Mouse (Mus musculus): ENCODE measurements at regions not wholly inside any gene's neighbourhood (a gene's known extent, or its start where the extent isn't known, plus 50 kb on each side); places are given as distances from the start of the nearest gene placed in this dataset.

GRCm38 (mm10) chr19:27694478-27694877 lies 264.9 kb upstream of the Pum3 start:
- POLR2A ChIA-PET = no interaction called here
- CTCF ChIA-PET = interaction anchor here in 3 of 4 experiments (0.5 to 1.4 kb wide), 3 partner anchors 11 to 264 kb away, joined by 3 to 8 read pairs (median 3); no protein-coding TSS in a partner anchor

DNA sequence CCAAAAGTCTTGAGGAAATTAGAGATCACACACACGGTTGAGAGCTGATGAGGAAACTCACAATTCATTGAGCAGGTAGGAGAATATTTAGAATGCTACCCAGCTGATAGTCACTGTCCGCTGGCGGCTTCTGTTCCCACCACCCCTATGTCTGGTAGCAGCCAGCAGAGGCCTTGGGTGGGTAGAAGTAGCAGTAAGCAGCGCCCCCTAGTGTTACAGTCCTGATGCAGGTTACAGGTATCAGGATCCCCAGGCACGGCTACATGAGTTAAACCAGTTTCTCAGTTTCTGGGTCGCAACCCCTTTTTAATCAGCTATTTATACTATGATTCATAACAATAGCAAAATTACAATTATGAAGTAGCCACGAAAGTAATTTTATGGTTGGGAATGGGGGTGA lies 264.1 kb upstream of the Pum3 start:
- POLR2A ChIA-PET = no interaction called here
- CTCF ChIA-PET = interaction anchor here (0.6 to 1.4 kb wide), 5 partner anchors 10 to 438 kb away, joined by 3 to 4 read pairs (median 3); no protein-coding TSS in a partner anchor

DNA sequence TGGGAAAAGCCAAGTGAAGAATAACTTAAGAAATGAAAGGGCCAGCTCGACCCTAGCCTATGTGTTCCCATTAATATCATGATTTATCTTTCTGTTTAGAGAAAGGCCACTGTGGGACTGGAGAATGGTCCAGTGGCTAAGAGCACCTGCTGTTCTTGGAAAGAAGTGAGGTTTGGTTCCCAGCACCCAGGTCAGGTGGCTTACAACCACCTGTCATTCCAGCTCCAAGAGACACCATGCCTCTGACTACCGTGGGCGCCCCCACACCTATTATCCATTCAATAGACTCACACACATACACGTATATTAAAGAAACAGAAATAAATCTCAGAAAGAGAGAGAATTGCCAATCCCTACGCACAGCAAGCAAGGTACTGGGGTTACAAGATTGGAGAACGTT lies 263.3 kb upstream of the Pum3 start:
- POLR2A ChIA-PET = no interaction called here
- CTCF ChIA-PET = interaction anchor here in 1 of 4 experiments (0.6 kb wide), 1 partner anchor 439 kb away, joined by 3 read pairs; no protein-coding TSS in a partner anchor

DNA sequence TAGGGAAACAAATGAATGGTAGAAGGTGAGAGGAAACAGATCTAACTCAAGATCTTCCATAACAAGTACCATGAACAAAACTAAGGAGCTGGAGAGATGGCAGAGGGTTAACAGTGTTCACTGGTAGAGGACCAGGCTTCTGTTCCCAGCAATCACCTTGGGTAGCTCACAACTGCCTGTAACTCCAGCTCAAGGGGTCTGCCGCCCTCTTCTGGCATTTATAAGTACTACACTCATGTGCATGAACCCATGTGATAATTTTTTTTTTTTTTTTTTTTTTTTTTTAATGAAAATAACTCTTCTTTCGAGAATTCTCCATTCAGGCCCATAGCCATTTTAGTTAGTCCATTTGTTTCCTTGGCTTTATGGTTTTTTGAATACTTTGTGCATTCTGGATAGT lies 253.8 kb upstream of the Pum3 start:
- POLR2A ChIA-PET = interaction anchor here in 2 of 4 experiments (0.6 to 0.7 kb wide), 3 partner anchors 45 to 1734 kb away, joined by 3 to 5 read pairs (median 4); no protein-coding TSS in a partner anchor
- CTCF ChIA-PET = interaction anchor here (0.6 to 1.0 kb wide), 18 partner anchors 9 to 748 kb away, joined by 3 to 11 read pairs (median 4); no protein-coding TSS in a partner anchor

GRCm38 (mm10) chr19:27679427-27679826 lies 249.8 kb upstream of the Pum3 start:
- ChIA-PET CTCF (no interaction called here), POLR2A (interaction anchor here in 1 of 4 experiments (1.3 kb wide), 1 partner anchor 217 kb away, joined by 4 read pairs; no protein-coding TSS in a partner anchor)

DNA sequence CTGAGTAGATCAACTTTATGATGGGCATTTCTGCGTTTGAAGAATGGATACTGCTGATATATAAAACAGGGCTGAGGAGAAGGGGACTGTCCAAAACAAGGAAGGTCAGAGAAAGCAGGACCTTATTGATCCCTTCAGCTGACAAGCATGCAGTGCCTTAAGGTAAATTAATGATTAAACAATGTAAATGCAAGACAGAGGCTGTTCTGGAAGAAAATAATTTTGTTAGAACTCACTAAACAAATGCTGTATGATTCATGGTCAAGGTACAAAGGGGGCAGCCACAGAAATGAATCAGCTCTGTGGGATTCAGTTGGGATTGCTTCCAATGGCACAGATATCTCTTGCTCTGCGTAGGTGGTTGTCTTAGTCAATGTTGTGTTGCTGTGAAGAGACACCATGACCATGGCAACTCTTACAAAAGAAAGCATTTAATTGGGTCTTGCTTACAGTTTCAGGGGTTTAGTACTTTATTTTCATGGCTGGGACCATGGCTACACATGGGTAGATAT lies 243.1 kb upstream of the Pum3 start:
- CTCF ChIA-PET = interaction anchor here in 2 of 4 experiments (0.6 to 0.8 kb wide), 2 partner anchors 66 to 377 kb away, joined by 3 to 4 read pairs; no protein-coding TSS in a partner anchor
- POLR2A ChIA-PET = no interaction called here

GRCm38 (mm10) chr19:27663296-27663695 lies 233.7 kb upstream of the Pum3 start:
- ChIA-PET POLR2A (no interaction called here), CTCF (no interaction called here)

DNA sequence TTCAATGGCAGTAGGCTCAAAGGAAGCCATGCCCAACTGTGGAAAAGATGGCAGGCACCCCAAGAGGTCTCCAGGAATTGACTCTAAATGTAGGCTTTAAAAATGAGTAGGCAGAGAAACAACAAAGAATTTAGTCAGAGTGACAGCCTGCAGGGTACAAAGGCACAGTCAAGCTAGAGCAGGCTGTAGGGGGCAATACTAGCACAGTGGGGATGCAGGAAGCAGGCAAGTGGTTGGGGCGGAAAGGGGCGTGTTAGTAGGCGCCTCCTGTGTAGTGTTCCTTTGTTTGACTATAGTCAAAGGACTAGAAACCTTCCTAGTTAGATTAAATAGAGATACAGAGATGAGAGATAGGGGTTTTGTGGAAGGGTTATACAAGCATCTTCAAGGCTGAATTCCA lies 211.4 kb upstream of the Pum3 start:
- POLR2A ChIA-PET = interaction anchor here in 1 of 4 experiments (0.6 kb wide), 1 partner anchor 141 kb away, joined by 3 read pairs; no protein-coding TSS in a partner anchor
- CTCF ChIA-PET = no interaction called here

- CTCF ChIA-PET = interaction anchor here in 1 of 4 experiments (0.6 kb wide), 1 partner anchor 458 kb away, joined by 3 read pairs; no protein-coding TSS in a partner anchor
- POLR2A ChIA-PET = no interaction called here
Measured at GRCm38 (mm10) chr19:27633105-27633504, 203.5 kb upstream of the Pum3 start.

DNA sequence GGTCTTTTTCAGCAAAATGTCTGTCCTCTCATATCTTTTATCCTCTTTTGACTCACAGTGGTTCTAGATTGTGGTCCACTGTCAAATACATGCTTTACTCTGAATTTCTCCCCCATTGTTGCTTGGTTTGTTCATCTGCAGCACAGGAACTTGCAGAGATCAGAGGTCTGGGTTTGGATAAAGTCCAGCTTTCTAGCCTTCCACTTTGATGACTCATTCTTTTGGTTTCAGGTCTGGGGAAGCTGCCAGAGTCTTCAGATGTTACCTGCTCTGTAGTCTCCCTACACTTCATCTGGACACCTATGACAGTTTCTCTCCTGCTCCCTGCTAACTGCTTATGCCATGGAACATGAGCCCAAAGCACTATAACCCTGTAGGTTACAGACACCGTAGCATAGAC lies 198.0 kb upstream of the Pum3 start:
- ChIA-PET POLR2A (no interaction called here), CTCF (no interaction called here)

- CTCF ChIA-PET = no interaction called here
- POLR2A ChIA-PET = no interaction called here
Measured at GRCm38 (mm10) chr19:27617522-27617921, 187.9 kb upstream of the Pum3 start.

DNA sequence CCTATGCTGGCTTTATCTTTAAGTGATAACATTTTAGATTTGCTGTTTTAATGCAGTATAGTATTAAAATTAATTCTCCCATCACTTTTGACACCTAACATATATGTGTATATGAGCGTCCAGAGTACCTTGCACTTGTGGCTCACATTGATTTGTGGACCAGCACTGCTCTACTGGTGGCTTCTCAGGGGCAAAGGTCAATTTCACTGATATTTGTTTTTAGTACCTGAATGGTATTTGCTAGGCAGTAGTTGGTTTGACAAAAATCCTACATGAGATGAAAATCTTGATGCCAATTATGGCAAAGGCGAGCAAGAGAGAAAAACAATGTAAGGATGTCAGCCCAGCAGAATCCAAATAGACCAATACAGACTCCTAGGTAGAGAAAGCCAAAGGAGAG lies 177.3 kb upstream of the Pum3 start:
- CTCF ChIA-PET = interaction anchor here in 1 of 4 experiments (0.5 kb wide), 1 partner anchor 66 kb away, joined by 4 read pairs; no protein-coding TSS in a partner anchor
- POLR2A ChIA-PET = no interaction called here

DNA sequence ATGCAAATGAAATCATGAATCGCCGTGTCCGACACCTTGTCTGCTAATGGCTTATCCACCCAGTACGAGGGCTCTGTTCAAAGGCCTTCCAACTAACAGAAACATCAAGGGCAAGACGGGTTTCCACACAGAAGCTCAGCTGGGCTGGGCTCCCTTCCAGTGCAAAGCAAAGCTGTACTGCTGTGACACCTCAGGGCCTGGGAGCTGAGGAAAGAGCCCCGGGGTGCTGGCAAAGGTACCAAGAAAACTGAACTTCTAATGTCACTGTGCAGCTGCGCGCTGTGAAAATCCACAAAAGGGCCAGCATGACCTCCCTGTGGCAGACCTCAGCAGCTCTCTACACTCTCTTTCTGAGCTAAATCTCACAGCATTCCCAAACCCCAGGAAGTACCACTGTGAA lies 173.7 kb upstream of the Pum3 start:
- POLR2A ChIA-PET = no interaction called here
- CTCF ChIA-PET = no interaction called here

DNA sequence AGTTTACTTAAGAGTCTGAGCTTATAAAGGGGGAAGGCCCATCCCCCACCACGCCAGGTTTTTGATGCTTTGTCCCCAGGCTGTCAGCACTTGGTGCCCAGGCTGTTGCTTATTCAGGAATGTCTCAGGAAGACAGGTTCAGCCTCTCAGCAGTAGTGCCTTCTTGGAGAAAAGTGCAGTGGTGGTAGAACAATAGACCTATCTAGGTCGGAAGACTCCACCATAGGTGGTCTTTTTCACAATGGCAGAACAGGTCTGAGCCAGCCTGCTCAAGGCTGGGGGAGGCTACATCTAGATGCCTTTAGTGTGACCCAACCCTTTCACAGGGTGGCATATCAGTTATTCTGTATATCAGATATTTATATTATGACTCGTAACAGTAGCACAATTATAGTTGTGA lies 171.9 kb upstream of the Pum3 start:
- ChIA-PET POLR2A (interaction anchor here in 1 of 4 experiments (1.5 kb wide), 1 partner anchor 171 kb away, joined by 3 read pairs; no protein-coding TSS in a partner anchor), CTCF (no interaction called here)

GRCm38 (mm10) chr19:27600386-27600785 lies 170.8 kb upstream of the Pum3 start:
- POLR2A ChIA-PET = interaction anchor here in 1 of 4 experiments (1.6 kb wide), 1 partner anchor 170 kb away, joined by 9 read pairs; the partner anchor contains the start of gene Pum3
- CTCF ChIA-PET = interaction anchor here in 2 of 4 experiments (0.6 kb wide), 2 partner anchors 61 to 146 kb away, joined by 3 to 4 read pairs; no protein-coding TSS in a partner anchor

DNA sequence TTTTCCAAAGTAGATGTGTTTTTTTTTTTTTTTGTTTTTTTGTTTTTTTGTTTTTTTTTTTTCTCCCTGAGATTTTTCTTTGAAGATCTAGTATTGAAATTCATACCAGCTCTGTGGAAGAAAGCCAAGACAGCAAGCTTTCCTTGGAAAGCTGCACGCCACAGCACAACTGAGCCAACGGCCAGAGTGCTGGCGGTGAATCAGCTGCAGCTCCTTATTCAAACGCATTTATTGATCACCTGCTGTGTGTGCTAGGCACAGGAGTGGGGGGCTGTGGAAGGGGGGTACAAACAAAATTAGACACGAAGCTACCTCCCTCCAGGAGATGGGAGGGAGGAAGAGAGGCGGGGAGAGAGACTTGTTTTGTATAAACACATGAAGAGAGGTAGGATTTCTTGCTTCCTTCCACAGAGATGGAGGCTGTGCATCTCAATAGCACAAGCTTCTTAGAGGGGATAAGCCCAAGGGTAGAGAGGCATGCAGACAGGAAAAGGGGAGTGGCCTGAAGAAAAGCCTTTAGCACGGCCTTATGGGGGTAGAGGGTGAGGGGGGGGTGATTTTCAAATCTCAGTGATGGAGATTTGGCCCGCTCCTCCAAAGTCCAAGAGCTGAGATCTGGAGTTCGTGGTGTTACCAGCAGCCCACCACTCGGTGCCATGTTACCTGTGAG lies 170.1 kb upstream of the Pum3 start:
- POLR2A ChIA-PET = interaction anchor here in 3 of 4 experiments (0.5 to 1.6 kb wide), 4 partner anchors 17 to 869 kb away, joined by 3 to 9 read pairs (median 4); partner anchors contain the start of gene Pum3 (in 1 of the 3)
- CTCF ChIA-PET = interaction anchor here in 2 of 4 experiments (0.5 to 0.6 kb wide), 2 partner anchors 884 to 1994 kb away, joined by 3 read pairs; no protein-coding TSS in a partner anchor

GRCm38 (mm10) chr19:27598350-27598749 lies 168.7 kb upstream of the Pum3 start:
- POLR2A ChIA-PET = no interaction called here
- CTCF ChIA-PET = no interaction called here

DNA sequence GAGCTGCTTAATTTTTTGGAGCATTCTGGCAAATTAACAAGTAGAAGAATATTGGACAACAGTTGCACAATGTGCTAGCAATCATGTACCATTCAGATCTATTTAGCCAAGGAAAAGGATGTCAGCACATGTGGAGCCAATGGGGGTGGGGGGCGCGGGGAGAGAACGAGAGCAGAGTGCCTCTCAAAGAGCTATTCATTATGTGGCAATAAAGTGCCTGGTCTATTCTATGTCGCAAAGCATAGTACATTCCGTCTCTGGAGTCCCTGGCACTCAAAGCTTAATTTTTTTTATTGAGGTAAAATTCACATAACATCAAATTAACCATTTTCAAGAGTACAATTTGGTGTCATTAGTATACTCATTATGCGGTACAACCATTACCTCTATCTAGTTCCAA lies 155.9 kb upstream of the Pum3 start:
- ChIA-PET POLR2A (no interaction called here), CTCF (interaction anchor here in 1 of 4 experiments (0.6 kb wide), 1 partner anchor 303 kb away, joined by 3 read pairs; no protein-coding TSS in a partner anchor)

DNA sequence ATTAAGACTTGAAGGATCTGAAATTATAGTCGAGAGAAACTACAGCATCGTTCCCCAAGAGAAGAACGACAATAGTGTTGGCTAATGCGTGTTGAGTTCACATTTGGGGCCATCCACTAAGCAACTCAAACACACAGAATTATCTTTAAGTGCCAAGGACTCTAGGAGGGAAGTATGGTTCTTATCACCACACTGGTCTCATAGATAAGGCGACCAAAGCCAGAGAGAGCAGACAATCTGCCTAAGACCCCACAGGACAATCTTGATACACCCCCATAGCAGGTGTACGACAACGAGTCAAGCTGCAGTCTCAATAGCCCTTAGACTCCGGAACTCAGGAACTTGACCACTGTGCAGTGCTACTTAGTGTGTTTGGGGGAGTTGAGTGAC lies 152.5 kb upstream of the Pum3 start:
- POLR2A ChIA-PET = interaction anchor here in 2 of 4 experiments (0.6 to 0.9 kb wide), 2 partner anchors 13 to 429 kb away, joined by 3 to 4 read pairs; partner anchors contain the start of gene Rfx3 (in 1 of the 2)
- CTCF ChIA-PET = no interaction called here

GRCm38 (mm10) chr19:27581362-27582110 lies 151.9 kb upstream of the Pum3 start:
- POLR2A ChIA-PET = no interaction called here

More at GRCm38 (mm10) chr19:27581362-27582110, 151.9 kb upstream of the Pum3 start:
- CTCF ChIA-PET = no interaction called here
